Mouse (Mus musculus): ENCODE measurements at regions not wholly inside any gene's neighbourhood (a gene's known extent, or its start where the extent isn't known, plus 50 kb on each side); places are given as distances from the start of the nearest gene placed in this dataset.

GRCm38 (mm10) chr3:134115007-134115406 is 121.3 kb upstream of the Cxxc4 start:
- H3K4me2 ChIP-seq (ENCODE audit: low read length): no peak overlapping the region
- WGBS: 80% methylated on average over 4 of the region's 4 CpGs

DNA sequence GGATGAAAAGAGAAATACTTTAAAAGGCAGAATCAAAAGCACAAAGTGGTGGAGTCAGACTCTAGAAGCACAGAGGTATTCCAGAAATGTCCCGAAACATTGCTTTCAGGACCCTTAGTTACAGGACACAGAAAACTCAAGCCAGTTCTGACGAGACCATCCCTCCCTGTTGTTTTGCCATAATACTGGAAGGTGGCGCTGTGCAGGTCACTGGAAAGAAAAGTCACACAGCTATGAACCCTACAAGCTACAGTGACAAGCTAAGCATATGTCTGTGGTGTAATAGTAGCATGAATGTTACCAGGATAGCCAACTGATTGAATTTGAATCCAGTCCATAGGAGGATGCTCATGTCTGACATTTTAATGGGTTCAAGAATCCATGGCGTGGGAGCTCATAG is 117.4 kb upstream of the Cxxc4 start:
- Histone ChIP-seq H3K4me2 (ENCODE audit: low read length) (no peak overlapping the region), H3K36me3 (ENCODE audit: control insufficient read depth, insufficient read depth, low read length) (no peaks in the 10 kb centered on the region), H3K4me1 (ENCODE audit: control insufficient read depth in 2 of 2, insufficient read depth in 2 of 2, low read length in 2 of 2) (no peaks in the 10 kb centered on the region), H3K9me3 (ENCODE audit: control insufficient read depth, low read length) (no peaks in the 10 kb centered on the region), H3K27ac (replicated peaks in 1 of 2; ENCODE audit: control insufficient read depth in 1 of 2, insufficient read depth in 1 of 2, low read depth in 2 of 2, low read length in 2 of 2) (no peak overlapping the region), H3K9ac (ENCODE audit: low read length) (no peak overlapping the region), H3K4me3 (ENCODE audit: control insufficient read depth in 1 of 2, insufficient read depth in 1 of 2, low read depth in 1 of 2, low read length in 2 of 2) (no peak overlapping the region), H3K27me3 (ENCODE audit: control insufficient read depth, insufficient read depth, low read length) (no peaks in the 10 kb centered on the region)
- ATAC-seq (ENCODE audit: insufficient number of reproducible peaks, insufficient read depth, low FRiP score, low read depth): no peak
- WGBS: 64% methylated on average over 4 of the region's 4 CpGs

More at GRCm38 (mm10) chr3:134115007-134115406, 121.3 kb upstream of the Cxxc4 start:
- Histone ChIP-seq H3K9ac (ENCODE audit: low read length) (no peak overlapping the region), H3K9me3 (ENCODE audit: control insufficient read depth, low read length) (no peaks in the 10 kb centered on the region), H3K4me3 (ENCODE audit: control insufficient read depth in 1 of 2, insufficient read depth in 1 of 2, low read depth in 1 of 2, low read length in 2 of 2) (no peak overlapping the region), H3K27me3 (ENCODE audit: control insufficient read depth, insufficient read depth, low read length) (no peaks in the 10 kb centered on the region), H3K4me1 (ENCODE audit: control insufficient read depth in 2 of 2, insufficient read depth in 2 of 2, low read length in 2 of 2) (no peaks in the 10 kb centered on the region), H3K36me3 (ENCODE audit: control insufficient read depth, insufficient read depth, low read length) (no peaks in the 10 kb centered on the region), H3K27ac (replicated peaks in 1 of 2; ENCODE audit: control insufficient read depth in 1 of 2, insufficient read depth in 1 of 2, low read depth in 2 of 2, low read length in 2 of 2) (no peak overlapping the region)
- ATAC-seq (ENCODE audit: insufficient number of reproducible peaks, insufficient read depth, low FRiP score, low read depth): no peak

DNA sequence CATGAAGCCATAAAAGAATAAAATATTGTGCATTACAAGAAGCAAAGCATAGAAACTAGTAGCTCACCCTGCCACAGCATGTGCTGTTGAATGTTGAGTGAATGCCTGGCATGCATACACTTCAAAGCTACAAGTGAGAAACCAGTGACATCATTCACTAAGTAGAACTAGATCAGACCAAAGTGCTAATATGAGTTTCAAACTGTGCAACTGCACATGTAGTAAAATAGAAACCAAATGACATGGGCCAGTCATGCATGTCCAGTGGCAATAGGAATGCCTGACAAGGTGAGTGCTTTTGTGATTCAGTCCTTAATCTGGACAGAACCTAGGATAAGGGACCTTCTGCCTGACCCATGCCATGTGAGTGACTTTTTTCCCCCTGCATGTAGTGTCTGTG is 111.3 kb upstream of the Cxxc4 start:
- no peak for ATAC-seq (ENCODE audit: insufficient number of reproducible peaks, insufficient read depth, low FRiP score, low read depth)
- no peaks in the 10 kb centered on the region for H3K36me3 ChIP-seq (ENCODE audit: control insufficient read depth, insufficient read depth, low read length)
- H3K4me3 ChIP-seq (ENCODE audit: control insufficient read depth in 1 of 2, insufficient read depth in 1 of 2, low read depth in 1 of 2, low read length in 2 of 2): no peak overlapping the region
- H3K9me3 ChIP-seq (ENCODE audit: control insufficient read depth, low read length): no peaks in the 10 kb centered on the region
- no peaks in the 10 kb centered on the region for H3K4me1 ChIP-seq (ENCODE audit: control insufficient read depth in 2 of 2, insufficient read depth in 2 of 2, low read length in 2 of 2)
- no peak overlapping the region for H3K27ac ChIP-seq (replicated peaks in 1 of 2; ENCODE audit: control insufficient read depth in 1 of 2, insufficient read depth in 1 of 2, low read depth in 2 of 2, low read length in 2 of 2)
- H3K27me3 ChIP-seq (ENCODE audit: control insufficient read depth, insufficient read depth, low read length): no peaks in the 10 kb centered on the region
- no peak overlapping the region for H3K9ac ChIP-seq (ENCODE audit: low read length)
- no peak overlapping the region for H3K4me2 ChIP-seq (ENCODE audit: low read length)

DNA sequence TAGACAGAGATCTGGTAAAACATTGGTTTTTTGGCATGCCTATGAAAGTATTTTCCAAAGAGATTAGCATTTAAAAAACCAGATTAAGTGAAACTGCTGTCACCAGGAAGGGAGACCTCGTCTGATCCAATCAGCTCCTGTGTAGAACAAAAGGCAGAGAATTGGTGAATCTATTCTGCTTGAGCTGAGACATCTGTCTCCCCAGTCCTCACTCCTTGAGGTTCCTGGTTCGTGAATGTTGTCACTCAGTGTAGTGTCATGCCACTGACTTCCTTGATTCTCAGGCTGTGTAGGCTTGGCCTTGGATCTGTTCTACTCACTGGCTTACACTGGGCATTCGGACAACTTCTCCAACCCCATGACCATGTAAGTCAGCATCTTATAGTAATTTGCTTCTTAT is 105.9 kb upstream of the Cxxc4 start:
- Histone ChIP-seq H3K4me3 (ENCODE audit: control insufficient read depth in 1 of 2, insufficient read depth in 1 of 2, low read depth in 1 of 2, low read length in 2 of 2) (no peak overlapping the region), H3K27me3 (ENCODE audit: control insufficient read depth, insufficient read depth, low read length) (no peaks in the 10 kb centered on the region), H3K4me1 (ENCODE audit: control insufficient read depth in 2 of 2, insufficient read depth in 2 of 2, low read length in 2 of 2) (no peaks in the 10 kb centered on the region), H3K27ac (replicated peaks in 1 of 2; ENCODE audit: control insufficient read depth in 1 of 2, insufficient read depth in 1 of 2, low read depth in 2 of 2, low read length in 2 of 2) (no peak overlapping the region), H3K9me3 (ENCODE audit: control insufficient read depth, low read length) (no peaks in the 10 kb centered on the region), H3K9ac (ENCODE audit: low read length) (no peak overlapping the region), H3K4me2 (ENCODE audit: low read length) (no peak overlapping the region), H3K36me3 (ENCODE audit: control insufficient read depth, insufficient read depth, low read length) (no peaks in the 10 kb centered on the region)
- WGBS: 52% methylated on average over 3 of the region's 3 CpGs
- no peak for ATAC-seq (ENCODE audit: insufficient number of reproducible peaks, insufficient read depth, low FRiP score, low read depth)

- peaks cover 0 to 4% of the 10 kb centered on the region in 2 experiments; a peak in 1 of 4 replicates for H3K4me1 ChIP-seq (ENCODE audit: control insufficient read depth in 2 of 2, insufficient read depth in 2 of 2, low read length in 2 of 2)
- 59% methylated on average over 7 of the region's 7 CpGs for WGBS
- no peak overlapping the region for H3K4me3 ChIP-seq (ENCODE audit: control insufficient read depth in 1 of 2, insufficient read depth in 1 of 2, low read depth in 1 of 2, low read length in 2 of 2)
- no peaks in the 10 kb centered on the region for H3K27me3 ChIP-seq (ENCODE audit: control insufficient read depth, insufficient read depth, low read length)
- H3K9ac ChIP-seq (ENCODE audit: low read length): no peak overlapping the region
- ATAC-seq (ENCODE audit: insufficient number of reproducible peaks, insufficient read depth, low FRiP score, low read depth): no peak
- H3K27ac ChIP-seq (replicated peaks in 1 of 2; ENCODE audit: control insufficient read depth in 1 of 2, insufficient read depth in 1 of 2, low read depth in 2 of 2, low read length in 2 of 2): no peak overlapping the region
- no peaks in the 10 kb centered on the region for H3K36me3 ChIP-seq (ENCODE audit: control insufficient read depth, insufficient read depth, low read length)
- no peak overlapping the region for H3K4me2 ChIP-seq (ENCODE audit: low read length)
- H3K9me3 ChIP-seq (ENCODE audit: control insufficient read depth, low read length): no peaks in the 10 kb centered on the region
Observed at GRCm38 (mm10) chr3:134145251-134145650, 91.0 kb upstream of the Cxxc4 start.

GRCm38 (mm10) chr3:134145935-134146334 is 90.3 kb upstream of the Cxxc4 start:
- ATAC-seq (ENCODE audit: insufficient number of reproducible peaks, insufficient read depth, low FRiP score, low read depth): no peak
- no peaks in the 10 kb centered on the region for H3K36me3 ChIP-seq (ENCODE audit: control insufficient read depth, insufficient read depth, low read length)
- no peak overlapping the region for H3K9ac ChIP-seq (ENCODE audit: low read length)
- no peak overlapping the region for H3K4me2 ChIP-seq (ENCODE audit: low read length)
- peaks cover 0 to 4% of the 10 kb centered on the region in 2 experiments; a peak in 1 of 4 replicates for H3K4me1 ChIP-seq (ENCODE audit: control insufficient read depth in 2 of 2, insufficient read depth in 2 of 2, low read length in 2 of 2)
- no peaks in the 10 kb centered on the region for H3K9me3 ChIP-seq (ENCODE audit: control insufficient read depth, low read length)
- no peak overlapping the region for H3K4me3 ChIP-seq (ENCODE audit: control insufficient read depth in 1 of 2, insufficient read depth in 1 of 2, low read depth in 1 of 2, low read length in 2 of 2)
- H3K27ac ChIP-seq (replicated peaks in 1 of 2; ENCODE audit: control insufficient read depth in 1 of 2, insufficient read depth in 1 of 2, low read depth in 2 of 2, low read length in 2 of 2): no peak overlapping the region
- H3K27me3 ChIP-seq (ENCODE audit: control insufficient read depth, insufficient read depth, low read length): no peaks in the 10 kb centered on the region
- WGBS: 86% methylated on average over 3 of the region's 3 CpGs

- Histone ChIP-seq H3K27ac (replicated peaks in 1 of 2; ENCODE audit: control insufficient read depth in 1 of 2, insufficient read depth in 1 of 2, low read depth in 2 of 2, low read length in 2 of 2) (no peak overlapping the region), H3K9me3 (ENCODE audit: control insufficient read depth, low read length) (no peaks in the 10 kb centered on the region), H3K36me3 (ENCODE audit: control insufficient read depth, insufficient read depth, low read length) (no peaks in the 10 kb centered on the region), H3K4me3 (ENCODE audit: control insufficient read depth in 1 of 2, insufficient read depth in 1 of 2, low read depth in 1 of 2, low read length in 2 of 2) (peak overlapping the region; percentile 35 to 46), H3K4me2 (ENCODE audit: low read length) (peak overlapping the region; percentile 63), H3K9ac (ENCODE audit: low read length) (peak overlapping the region; percentile 49), H3K4me1 (ENCODE audit: control insufficient read depth in 2 of 2, insufficient read depth in 2 of 2, low read length in 2 of 2) (peaks cover 0 to 4% of the 10 kb centered on the region in 2 experiments; a peak in 1 of 4 replicates), H3K27me3 (ENCODE audit: control insufficient read depth, insufficient read depth, low read length) (no peaks in the 10 kb centered on the region)
- ATAC-seq (ENCODE audit: insufficient number of reproducible peaks, insufficient read depth, low FRiP score, low read depth): 0 out of 2 replicates have a peak, but pooled peaks have one; percentile 66
- WGBS: 13% methylated on average over 14 of the region's 14 CpGs
Observed at GRCm38 (mm10) chr3:134146373-134147224, 89.7 kb upstream of the Cxxc4 start.

GRCm38 (mm10) chr3:134162288-134162687 is 74.0 kb upstream of the Cxxc4 start:
- Histone ChIP-seq H3K27me3 (ENCODE audit: control insufficient read depth, insufficient read depth, low read length) (no peaks in the 10 kb centered on the region), H3K27ac (replicated peaks in 1 of 2; ENCODE audit: control insufficient read depth in 1 of 2, insufficient read depth in 1 of 2, low read depth in 2 of 2, low read length in 2 of 2) (no peak overlapping the region), H3K4me3 (ENCODE audit: control insufficient read depth in 1 of 2, insufficient read depth in 1 of 2, low read depth in 1 of 2, low read length in 2 of 2) (no peak overlapping the region), H3K36me3 (ENCODE audit: control insufficient read depth, insufficient read depth, low read length) (no peaks in the 10 kb centered on the region), H3K4me1 (ENCODE audit: control insufficient read depth in 2 of 2, insufficient read depth in 2 of 2, low read length in 2 of 2) (no peaks in the 10 kb centered on the region), H3K9me3 (ENCODE audit: control insufficient read depth, low read length) (no peaks in the 10 kb centered on the region), H3K4me2 (ENCODE audit: low read length) (no peak overlapping the region), H3K9ac (ENCODE audit: low read length) (no peak overlapping the region)
- ATAC-seq (ENCODE audit: insufficient number of reproducible peaks, insufficient read depth, low FRiP score, low read depth): no peak
- WGBS: 75% methylated on average over 5 of the region's 5 CpGs
